Mouse (Mus musculus) forebrain, embryonic 14.5 days (tissue): ENCODE results near the gene Nutm1. TPM values are rescaled to one million over a fixed set of nuclear protein-coding genes. Genes with fewer than 3 reads are reported as not detected.

Experiments
- ATAC-seq: fragments of 200-750 bp; cut with Nextera tagmentation; 2 replicates; pipeline ENCODE4 v1.8.0; 2017; ENCODE audit warnings: mild to moderate bottlenecking, moderate library complexity
- DNase-seq: peaks from one replicate; pipeline ENCODE4 v3.0.0-alpha.2; 2015; ENCODE audit warnings: low spot score
- H3K27ac ChIP-seq: fragments of 300-500 bp; sonication (generic); 2 replicates; pipeline ENCODE4 v1.5.1; 2014; ENCODE audit warnings: low read depth, mild to moderate bottlenecking, control low read depth, low read length, moderate library complexity
- H3K27me3 ChIP-seq: fragments of 300-500 bp; sonication (generic); replicated peaks from 2 replicates; pipeline ENCODE4 v1.6.1; 2014; ENCODE audit warnings: low read length, control low read depth, mixed read lengths; ENCODE audit not compliant: control insufficient read depth, insufficient read depth
- H3K36me3 ChIP-seq: fragments of 300-500 bp; sonication (generic); 2 replicates; pipeline ENCODE4 v1.6.1; 2014; ENCODE audit warnings: low read length, control low read depth; ENCODE audit not compliant: control insufficient read depth, insufficient read depth
- H3K4me1 ChIP-seq: fragments of 300-500 bp; sonication (generic); 2 replicates; pipeline ENCODE4 v1.6.1; 2014; ENCODE audit warnings: antibody characterized with exemption, low read length, control low read depth; ENCODE audit not compliant: control insufficient read depth, insufficient read depth
- H3K4me2 ChIP-seq: fragments of 300-500 bp; sonication (generic); 2 replicates; pipeline ENCODE4 v1.6.1; 2014; ENCODE audit warnings: mild to moderate bottlenecking, control low read depth, low read length
- H3K4me3 ChIP-seq: fragments of 300-500 bp; sonication (generic); 2 replicates; pipeline ENCODE4 v1.5.1; 2014; ENCODE audit warnings: low read depth, low read length, control low read depth
- H3K9ac ChIP-seq: fragments of 300-500 bp; sonication (generic); 2 replicates; pipeline ENCODE4 v1.6.1; 2014; ENCODE audit warnings: mild to moderate bottlenecking, low read length, control low read depth, moderate library complexity
- H3K9me3 ChIP-seq: fragments of 300-500 bp; sonication (generic); replicated peaks from 2 replicates; pipeline ENCODE4 v1.6.1; 2016; ENCODE audit warnings: low read length, control low read depth, mixed read lengths; ENCODE audit not compliant: control insufficient read depth
- WGBS: fragments of 180-500 bp; shearing (Covaris S2); extraction: QIAGEN DNeasy Blood & Tissue Kit; methylation state at CpG from one replicate; pipeline ENCODE4 v1.1.7; 2014; 5-methylcytosine and 5-hydroxymethylcytosine counted together
- polyA plus RNA-seq: library from polyadenylated mRNA; unstranded; fragments of >200 nt; fragmentation: Nextera tagmentation; extraction: Ambion mirVana; gene quantifications from 2 replicates; pipeline ENCODE4 v1.2.1, GENCODE M21; 2014

Gene Nutm1
- polyA plus RNA-seq, 1 experiment from 2014 or later, result not detected

DNA sequence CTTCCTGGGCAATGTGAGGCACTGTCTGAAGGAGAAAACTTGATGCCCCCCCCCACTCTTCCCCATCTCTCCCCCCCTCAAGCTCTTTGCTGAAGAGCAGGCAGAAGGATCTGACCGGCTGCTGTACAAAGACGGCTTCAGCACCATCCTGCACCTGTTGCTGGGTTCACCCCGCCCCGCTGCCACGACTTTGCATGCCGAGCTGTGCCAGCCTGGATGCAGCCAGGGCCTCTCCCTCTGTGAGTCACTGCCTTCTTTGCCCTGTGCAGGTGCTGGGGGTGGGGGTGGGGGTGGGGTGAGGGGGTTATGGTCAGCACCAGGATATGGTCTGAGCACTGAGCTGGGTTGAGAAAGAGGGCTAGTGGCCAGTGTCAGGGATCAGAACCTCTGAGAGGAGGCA, 12.9 kb downstream of the Nutm1 start:
- peaks cover 14% of the 10 kb centered on the region; the same call in 1 of the 2 replicates for H3K36me3 ChIP-seq
- no peaks in the 10 kb centered on the region for H3K9me3 ChIP-seq
- no peak overlapping the region for H3K4me3 ChIP-seq
- ATAC-seq (no peak), DNase-seq (no peak)
- no peak overlapping the region for H3K4me2 ChIP-seq
- WGBS, result 91% methylated on average over 6 of the region's 6 CpGs
- H3K27me3 ChIP-seq, result no peaks in the 10 kb centered on the region
- no peak overlapping the region for H3K9ac ChIP-seq
- H3K27ac ChIP-seq, result no peak overlapping the region
- H3K4me1 ChIP-seq, result no peaks in the 10 kb centered on the region

DNA sequence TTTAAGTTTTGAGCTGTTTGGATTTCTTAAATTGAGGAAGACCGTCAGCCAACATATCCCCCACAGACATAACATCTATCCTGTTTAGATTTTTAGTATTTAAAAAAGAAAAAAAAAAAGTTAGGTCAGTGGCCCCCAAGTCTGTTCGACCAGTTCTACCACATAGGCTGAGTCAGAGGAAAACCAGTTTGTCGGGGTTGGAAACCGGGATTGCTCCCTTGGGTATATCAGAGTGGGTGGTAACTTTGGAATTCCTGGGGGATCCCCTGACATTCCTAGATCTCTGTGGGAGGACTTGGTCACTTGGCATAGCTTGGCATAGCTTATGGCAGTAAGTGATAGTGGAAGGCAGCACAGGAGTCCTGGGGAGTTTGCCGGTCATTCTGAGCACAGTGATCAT, 13.8 kb downstream of the Nutm1 start:
- H3K27ac ChIP-seq, result no peak overlapping the region
- WGBS, result 91% methylated on average over 5 of the region's 5 CpGs
- no peak overlapping the region for H3K4me2 ChIP-seq
- 0 out of 2 replicates have a peak, but pooled peaks cover 3% of the 10 kb centered on the region for H3K4me1 ChIP-seq
- H3K27me3 ChIP-seq, result no peaks in the 10 kb centered on the region
- DNase-seq (no peak), ATAC-seq (no peak)
- peaks cover 14% of the 10 kb centered on the region; the same call in 1 of the 2 replicates for H3K36me3 ChIP-seq
- no peak overlapping the region for H3K4me3 ChIP-seq
- H3K9ac ChIP-seq, result no peak overlapping the region
- H3K9me3 ChIP-seq, result no peaks in the 10 kb centered on the region

DNA sequence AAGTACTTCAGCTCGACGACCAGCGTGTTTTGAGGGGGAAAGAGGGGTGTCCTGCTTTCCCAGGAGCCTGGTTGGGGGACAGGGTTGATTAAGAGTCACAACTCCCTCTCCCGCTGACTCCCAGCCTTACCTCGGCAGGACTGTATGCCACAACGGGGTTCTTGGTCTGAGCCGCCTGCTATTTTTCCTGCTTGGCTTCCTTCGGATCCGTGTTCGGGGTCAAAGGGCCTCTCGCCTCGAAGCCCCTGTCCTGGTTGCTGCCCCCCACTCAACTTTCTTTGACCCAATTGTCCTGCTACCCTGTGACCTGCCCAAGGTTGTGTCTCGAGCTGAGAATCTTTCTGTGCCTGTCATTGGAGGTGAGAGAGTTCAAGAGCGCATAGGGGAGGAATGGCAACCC, 17.3 kb downstream of the Nutm1 start:
- Histone ChIP-seq H3K4me2 (no peak overlapping the region), H3K36me3 (peaks cover 14% of the 10 kb centered on the region; the same call in 1 of the 2 replicates), H3K27me3 (no peaks in the 10 kb centered on the region), H3K4me3 (no peak overlapping the region), H3K27ac (no peak overlapping the region), H3K4me1 (0 out of 2 replicates have a peak, but pooled peaks cover 3% of the 10 kb centered on the region), H3K9ac (no peak overlapping the region), H3K9me3 (no peaks in the 10 kb centered on the region)
- 84% methylated on average over 14 of the region's 14 CpGs for WGBS
- DNase-seq, result no peak
- no peak for ATAC-seq

DNA sequence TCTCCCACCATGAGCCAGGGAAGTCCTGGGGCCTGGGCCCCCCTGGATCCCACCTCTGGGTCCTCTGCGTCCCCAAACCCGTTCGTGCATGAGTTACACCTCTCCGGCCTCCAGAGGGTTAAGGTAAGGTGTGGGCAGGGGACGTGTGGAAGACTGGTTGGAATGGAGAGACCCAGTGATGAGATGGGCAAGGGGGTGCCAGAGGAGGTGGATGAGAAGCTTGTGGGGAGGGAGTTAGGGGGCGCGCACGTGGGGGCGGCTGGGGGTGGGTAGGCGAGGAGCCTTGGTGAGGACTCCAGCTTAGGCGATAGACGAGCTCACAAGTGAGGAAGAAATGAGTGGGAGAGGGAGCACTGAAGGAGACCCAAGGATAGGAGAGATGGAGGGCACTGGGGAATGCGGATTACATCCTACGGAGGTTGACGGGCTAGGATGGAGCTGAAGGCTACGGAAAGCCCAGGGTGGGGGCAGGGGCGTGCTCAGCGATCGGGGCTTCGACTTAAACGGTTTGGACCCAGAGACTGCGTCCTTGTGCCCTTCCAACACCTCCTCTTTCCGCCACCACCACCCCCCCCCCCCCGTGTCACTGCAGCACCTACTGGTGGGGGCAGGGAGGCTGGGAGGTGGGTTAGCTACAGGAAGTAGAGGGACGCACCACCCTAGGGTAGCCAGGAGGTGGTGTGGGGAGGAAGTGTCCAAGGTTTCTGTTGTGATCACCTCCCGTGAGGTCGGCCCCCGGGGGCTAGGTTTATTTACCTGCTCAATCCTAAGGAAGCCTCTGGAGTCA, 19.0 kb downstream of the Nutm1 start:
- H3K27ac ChIP-seq, result peak overlapping the region; percentile 97
- H3K4me1 ChIP-seq, result 0 out of 2 replicates have a peak, but pooled peaks cover 3% of the 10 kb centered on the region
- no peaks in the 10 kb centered on the region for H3K27me3 ChIP-seq
- H3K9me3 ChIP-seq, result no peaks in the 10 kb centered on the region
- peak overlapping the region; percentile 74 for H3K4me3 ChIP-seq
- H3K9ac ChIP-seq, result peak overlapping the region; percentile 85
- WGBS, result under 1% methylated on average over 25 of the region's 28 CpGs
- peak; percentile 47 for DNase-seq
- peak overlapping the region; percentile 86 for H3K4me2 ChIP-seq
- ATAC-seq, result peak; percentile 61
- 0 out of 2 replicates have a peak, but pooled peaks cover 2% of the 10 kb centered on the region for H3K36me3 ChIP-seq

DNA sequence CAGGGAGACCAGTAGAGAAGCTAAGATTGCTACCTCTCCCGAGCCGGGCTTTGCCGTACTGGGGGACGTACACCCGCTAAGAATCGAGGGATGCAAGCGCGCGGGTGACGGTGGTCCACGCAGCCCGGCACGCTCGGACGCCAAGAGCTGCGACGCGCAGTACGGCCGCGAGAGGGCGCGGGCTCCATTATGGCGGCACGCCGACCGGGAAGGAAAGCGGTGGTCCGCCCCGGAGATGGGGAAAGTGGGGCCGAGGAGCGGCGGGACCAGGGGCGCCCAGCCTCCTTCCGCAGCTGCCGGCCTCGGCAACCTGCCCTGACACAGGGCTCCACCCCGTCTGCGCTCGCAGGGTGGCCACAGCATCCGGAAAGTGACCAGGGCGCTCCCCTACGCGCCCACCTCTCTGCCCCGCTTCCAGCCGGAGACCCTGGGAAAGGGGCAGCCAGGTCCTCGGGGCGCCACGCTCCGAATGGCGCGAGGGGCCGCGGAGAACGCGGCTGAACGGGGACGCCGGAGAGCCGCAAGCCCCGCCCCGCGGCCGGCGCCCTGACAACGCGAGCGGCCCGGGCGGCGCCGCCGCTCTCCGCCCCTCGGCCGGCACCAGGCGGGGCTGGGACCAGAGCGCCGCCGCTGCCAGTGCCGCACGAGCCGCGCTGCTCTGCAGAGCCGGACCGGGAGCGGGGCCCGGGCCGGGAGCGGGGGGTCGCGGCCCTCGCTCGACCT, 19.7 kb downstream of the Nutm1 start, which contains the start of gene Lpcat4:
TSS of gene Lpcat4 (plus strand) at position 257 of the 723 bp plus-strand sequence.
- Histone ChIP-seq H3K9me3 (no peaks in the 10 kb centered on the region), H3K4me2 (peak within 1 kb of the TSS; percentile 86), H3K27ac (peak within 1 kb of the TSS; percentile 97), H3K4me3 (peak within 1 kb of the TSS; percentile 74), H3K9ac (peak within 1 kb of the TSS; percentile 85), H3K4me1 (0 out of 2 replicates have a peak, but pooled peaks cover 3% of the 10 kb centered on the region), H3K27me3 (no peaks in the 10 kb centered on the region), H3K36me3 (0 out of 2 replicates have a peak, but pooled peaks cover 2% of the 10 kb centered on the region)
- under 1% methylated on average over 53 of the region's 94 CpGs for WGBS
- ATAC-seq (peak; percentile 90), DNase-seq (peak; percentile 92)

DNA sequence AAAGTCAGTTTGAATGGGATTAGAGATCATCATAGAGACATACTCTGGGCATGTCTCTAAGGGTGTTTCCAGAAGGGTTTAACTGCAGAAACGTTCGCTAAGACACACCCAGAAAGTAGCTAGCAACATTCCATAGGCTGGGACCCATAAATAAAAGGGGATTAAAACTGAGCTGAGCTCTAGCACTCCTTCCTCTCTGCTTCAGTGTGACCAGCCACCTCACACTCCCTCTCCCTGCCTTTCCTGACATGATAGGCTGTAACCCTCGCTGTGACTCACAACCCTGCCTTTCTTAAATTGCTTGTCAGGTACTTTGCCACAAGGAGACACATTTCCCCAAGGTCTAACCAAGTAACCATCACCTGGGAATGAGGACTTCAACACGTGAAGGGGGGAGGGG, 21.1 kb downstream of the Nutm1 start:
- Histone ChIP-seq H3K9me3 (no peaks in the 10 kb centered on the region), H3K4me1 (0 out of 2 replicates have a peak, but pooled peaks cover 3% of the 10 kb centered on the region), H3K27me3 (no peaks in the 10 kb centered on the region), H3K9ac (no peak overlapping the region), H3K36me3 (no peaks in the 10 kb centered on the region), H3K27ac (no peak overlapping the region), H3K4me2 (no peak overlapping the region), H3K4me3 (no peak overlapping the region)
- 8% methylated on average over 4 of the region's 4 CpGs for WGBS
- ATAC-seq (no peak), DNase-seq (no peak)

DNA sequence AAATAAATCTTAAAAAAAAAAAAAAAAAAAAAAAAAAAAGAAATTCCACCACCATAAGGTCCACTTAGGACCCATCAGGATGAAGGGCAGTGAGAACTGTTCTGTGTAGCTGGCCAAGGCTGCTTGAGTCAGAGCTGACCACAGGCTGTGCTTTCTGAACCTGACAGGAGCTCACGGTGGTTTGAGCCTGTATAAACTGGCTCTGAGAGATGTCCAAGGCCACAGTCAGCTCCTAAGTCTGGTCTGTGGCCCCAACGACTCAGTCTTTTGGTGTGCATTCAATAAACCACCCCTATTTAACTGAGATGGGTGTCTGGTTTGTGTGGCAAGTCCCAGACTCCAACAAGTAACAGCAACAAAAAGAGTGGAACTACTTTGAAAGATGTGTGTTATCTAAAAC, 22.5 kb downstream of the Nutm1 start:
- no peak for DNase-seq
- no peak overlapping the region for H3K9ac ChIP-seq
- 78% methylated on average over 2 of the region's 2 CpGs for WGBS

DNA sequence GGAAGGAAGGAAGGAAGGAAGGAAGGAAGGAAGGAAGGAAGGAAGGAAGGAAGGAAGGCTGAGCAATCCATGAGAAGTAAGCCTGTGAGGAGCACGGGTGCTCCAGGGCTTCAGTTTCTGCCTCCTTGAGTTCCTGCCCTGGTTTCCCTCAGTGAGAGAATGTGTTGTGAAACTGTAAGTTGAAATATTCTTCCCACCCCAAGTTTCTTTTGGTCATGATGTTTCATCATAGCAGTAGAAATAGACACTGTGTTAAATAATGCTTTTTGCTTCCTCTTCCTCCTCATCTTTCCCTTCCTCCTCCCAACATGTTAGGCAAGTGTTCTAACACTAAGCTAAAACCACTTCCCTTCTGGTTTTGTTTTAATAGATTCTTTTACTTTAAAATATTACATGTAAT, 26.5 kb downstream of the Nutm1 start:
- H3K9me3 ChIP-seq, result no peaks in the 10 kb centered on the region
- H3K4me2 ChIP-seq, result no peak overlapping the region
- no peak overlapping the region for H3K27ac ChIP-seq
- no peak overlapping the region for H3K9ac ChIP-seq
- no peaks in the 10 kb centered on the region for H3K36me3 ChIP-seq
- ATAC-seq, result no peak
- H3K4me3 ChIP-seq, result no peak overlapping the region
- no peaks in the 10 kb centered on the region for H3K4me1 ChIP-seq
- 88% methylated on average over 1 of the region's 1 CpGs for WGBS
- no peaks in the 10 kb centered on the region for H3K27me3 ChIP-seq
- DNase-seq, result no peak

More for the DNA sequence above, 22.5 kb downstream of the Nutm1 start:
- Histone ChIP-seq H3K36me3 (no peaks in the 10 kb centered on the region), H3K27ac (no peak overlapping the region), H3K4me2 (no peak overlapping the region), H3K27me3 (no peaks in the 10 kb centered on the region), H3K4me3 (no peak overlapping the region), H3K9me3 (no peaks in the 10 kb centered on the region), H3K4me1 (0 out of 2 replicates have a peak, but pooled peaks cover 3% of the 10 kb centered on the region)
- no peak for ATAC-seq
